Mouse (Mus musculus) heart, postnatal 0 days (tissue): ENCODE measurements at regions not wholly inside any gene's neighbourhood (a gene's known extent, or its start where the extent isn't known, plus 50 kb on each side); places are given as distances from the start of the nearest gene placed in this dataset.

Source experiments
- ATAC-seq: fragments of 200-750 bp; cut with Nextera tagmentation; 2 replicates; pipeline ENCODE4 v1.8.0; 2017; ENCODE audit warnings: low read depth, moderate number of reproducible peaks, moderate library complexity; ENCODE audit not compliant: insufficient read depth
- DNase-seq: peaks from one replicate; pipeline ENCODE4 v3.0.0-alpha.2; 2016; ENCODE audit warnings: low spot score
- H3K27ac ChIP-seq: fragments of 300-500 bp; sonication (generic); 2 replicates; pipeline ENCODE4 v1.5.1; 2014; ENCODE audit warnings: low read depth, mild to moderate bottlenecking
- H3K27me3 ChIP-seq: fragments of 300-500 bp; sonication (generic); 2 replicates; pipeline ENCODE4 v1.6.1; 2014; ENCODE audit warnings: low read length, mixed read lengths; ENCODE audit not compliant: control insufficient read depth, insufficient read depth
- H3K36me3 ChIP-seq: fragments of 300-500 bp; sonication (generic); replicated peaks from 2 replicates; pipeline ENCODE4 v1.6.1; 2014; ENCODE audit warnings: low read length, mixed read lengths; ENCODE audit not compliant: control insufficient read depth, insufficient read depth
- H3K4me1 ChIP-seq: fragments of 300-500 bp; sonication (generic); 2 replicates; pipeline ENCODE4 v1.6.1; 2014; ENCODE audit warnings: antibody characterized with exemption; ENCODE audit not compliant: control insufficient read depth, insufficient read depth
- H3K4me2 ChIP-seq: fragments of 300-500 bp; sonication (generic); 2 replicates; pipeline ENCODE4 v1.6.1; 2014; ENCODE audit warnings: low read depth, mild to moderate bottlenecking, low read length, moderate library complexity
- H3K4me3 ChIP-seq: fragments of 300-500 bp; sonication (generic); 2 replicates; pipeline ENCODE4 v1.5.1; 2014; ENCODE audit warnings: low read depth, low read length
- H3K9ac ChIP-seq: fragments of 300-500 bp; sonication (generic); replicated peaks from 2 replicates; pipeline ENCODE4 v1.6.1; 2014; ENCODE audit warnings: low read depth, low read length, mixed read lengths
- H3K9me3 ChIP-seq: fragments of 300-500 bp; sonication (generic); replicated peaks from 2 replicates; pipeline ENCODE4 v1.6.1; 2016; ENCODE audit warnings: low read length; ENCODE audit not compliant: control insufficient read depth
- CTCF ChIP-seq: IDR thresholded peaks from 2 replicates; pipeline ENCODE4 v1.5.1; 2016; ENCODE audit warnings: antibody characterized with exemption, control low read depth, low read depth
- EP300 ChIP-seq: IDR thresholded peaks from 2 replicates; pipeline ENCODE4 v1.6.1; 2016; ENCODE audit warnings: antibody characterized with exemption, low read depth
- WGBS: fragments of 180-500 bp; shearing (Covaris S2); extraction: QIAGEN DNeasy Blood & Tissue Kit; methylation state at CpG from one replicate; pipeline ENCODE4 v1.1.7; 2014; 5-methylcytosine and 5-hydroxymethylcytosine counted together

DNA sequence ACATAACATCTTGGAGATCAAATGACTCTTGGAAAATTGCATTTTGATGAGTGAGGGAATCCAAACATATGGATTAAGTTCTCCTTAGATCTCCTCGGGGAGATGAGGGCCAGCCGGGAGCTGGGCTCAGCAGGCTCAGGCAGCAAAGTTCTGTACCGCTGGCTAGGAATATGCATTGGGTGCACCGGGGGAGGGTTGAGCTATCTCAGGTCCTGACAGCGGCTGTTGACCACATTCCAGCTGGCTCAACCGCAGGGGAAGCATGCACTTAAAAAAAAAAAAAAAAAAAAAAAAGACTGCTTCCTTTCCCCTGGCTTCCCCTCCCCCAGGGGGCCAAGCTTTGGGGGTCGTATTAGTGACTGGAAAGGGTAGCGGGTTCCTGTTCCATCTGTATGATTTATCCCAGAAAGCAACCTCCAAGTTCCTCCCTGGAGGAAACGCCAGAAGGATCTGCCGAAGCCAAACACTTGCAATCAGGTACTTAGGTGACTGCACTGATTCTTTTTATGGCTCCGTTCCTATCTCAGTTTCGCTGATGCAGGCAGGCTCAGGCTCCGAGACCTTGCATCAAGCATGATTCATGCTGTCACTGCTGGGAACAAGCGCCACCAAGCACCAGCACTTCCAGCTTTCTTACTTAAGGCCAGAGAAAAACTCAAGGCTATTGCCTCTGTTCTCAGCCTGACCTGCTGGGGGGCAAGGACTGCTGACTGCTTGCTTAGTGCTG is 187.7 kb downstream of the Shq1 start:
- TF ChIP-seq CTCF (no peak), EP300 (no peak)
- H3K9ac ChIP-seq: no peak overlapping the region
- ATAC-seq: no peak

DNA sequence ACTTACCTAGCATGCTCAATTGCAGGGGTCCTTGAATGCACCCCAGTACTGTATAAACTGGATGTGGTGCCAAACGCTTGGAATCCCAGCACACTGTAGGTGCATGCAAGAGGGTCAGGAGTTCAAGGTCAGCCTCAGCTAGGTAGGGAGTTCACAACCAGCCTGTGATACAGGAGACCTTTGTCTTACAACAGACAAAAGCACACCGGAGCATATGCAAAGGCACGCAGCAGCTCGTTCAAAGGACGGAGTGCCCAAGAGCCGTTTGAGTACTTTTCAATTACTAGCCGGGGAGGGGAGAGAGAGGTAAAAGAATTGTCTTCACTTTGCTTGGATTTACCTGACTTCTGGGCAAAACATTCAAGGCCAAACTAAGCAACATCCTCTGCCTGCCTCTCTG is 188.4 kb downstream of the Shq1 start:
- Histone ChIP-seq H3K4me2 (peak overlapping the region; percentile 52), H3K4me3 (no peak overlapping the region), H3K27me3 (0 out of 2 replicates have a peak, but pooled peaks cover 6% of the 10 kb centered on the region), H3K9ac (no peak overlapping the region), H3K27ac (no peak overlapping the region), H3K9me3 (peaks cover 12% of the 10 kb centered on the region), H3K4me1 (peaks cover 17% of the 10 kb centered on the region), H3K36me3 (no peaks in the 10 kb centered on the region)
- ATAC-seq (no peak), DNase-seq (no peak)
- WGBS: 44% methylated on average over 7 of the region's 7 CpGs
- TF ChIP-seq CTCF (no peak), EP300 (no peak)

More for the DNA sequence above, 187.7 kb downstream of the Shq1 start:
- Histone ChIP-seq H3K27me3 (0 out of 2 replicates have a peak, but pooled peaks cover 6% of the 10 kb centered on the region), H3K36me3 (no peaks in the 10 kb centered on the region), H3K9me3 (peaks cover 12% of the 10 kb centered on the region), H3K4me1 (peaks cover 17% of the 10 kb centered on the region), H3K4me2 (peak overlapping the region; percentile 52), H3K27ac (no peak overlapping the region), H3K4me3 (no peak overlapping the region)
- 4% methylated on average over 14 of the region's 14 CpGs for WGBS
- peak; percentile 46 for DNase-seq

DNA sequence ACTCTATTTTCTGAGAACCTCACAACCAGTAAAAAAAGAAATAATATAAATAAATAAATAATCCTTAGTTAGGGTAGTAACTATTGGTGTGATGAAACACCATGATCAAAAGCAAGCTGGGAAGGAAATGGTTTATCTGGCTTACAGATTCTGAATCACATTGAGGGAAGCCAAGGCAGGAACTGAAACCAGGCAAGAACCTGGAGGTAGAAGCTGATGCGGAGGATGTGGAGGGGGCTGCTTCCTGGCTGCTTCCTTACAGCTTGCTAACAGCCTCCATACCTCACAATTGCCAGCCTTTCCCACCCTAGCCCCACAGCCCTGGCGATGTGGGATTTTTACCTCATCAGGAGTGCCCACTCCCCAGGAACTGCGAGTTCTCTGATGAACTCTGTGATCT is 190.4 kb downstream of the Shq1 start:
- Histone ChIP-seq H3K36me3 (no peaks in the 10 kb centered on the region), H3K4me1 (peaks cover 17% of the 10 kb centered on the region), H3K27me3 (0 out of 2 replicates have a peak, but pooled peaks cover 6% of the 10 kb centered on the region), H3K4me2 (no peak overlapping the region), H3K4me3 (no peak overlapping the region), H3K9me3 (peaks cover 8% of the 10 kb centered on the region), H3K27ac (no peak overlapping the region), H3K9ac (no peak overlapping the region)
- ATAC-seq (no peak), DNase-seq (no peak)
- no peak for TF ChIP-seq EP300
- TF ChIP-seq CTCF: no peak
- 76% methylated on average over 3 of the region's 3 CpGs for WGBS

DNA sequence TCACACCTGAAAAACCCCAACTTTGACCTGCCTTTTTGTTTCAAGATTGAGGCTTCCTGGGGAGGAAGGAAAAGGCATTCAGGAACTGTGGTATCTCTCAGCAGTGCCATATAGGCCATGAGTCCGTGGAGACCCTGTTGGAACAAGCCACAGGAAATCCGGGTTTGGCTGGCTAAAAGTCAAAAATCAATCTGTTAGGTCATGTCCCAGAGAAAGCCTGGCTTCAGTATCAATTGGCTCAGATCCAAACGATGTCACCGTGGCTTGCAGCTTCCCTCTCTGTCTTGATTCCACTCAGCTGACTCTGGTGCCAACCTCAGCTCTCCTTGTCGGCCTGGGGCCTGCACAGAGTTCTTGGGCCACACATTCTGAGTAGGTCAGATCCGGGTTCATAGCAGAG is 191.1 kb downstream of the Shq1 start:
- WGBS: 14% methylated on average over 6 of the region's 6 CpGs
- H3K4me1 ChIP-seq: peaks cover 17% of the 10 kb centered on the region
- no peaks in the 10 kb centered on the region for H3K36me3 ChIP-seq
- no peak overlapping the region for H3K4me2 ChIP-seq
- H3K27ac ChIP-seq: no peak overlapping the region
- TF ChIP-seq CTCF (no peak), EP300 (no peak)
- H3K9ac ChIP-seq: no peak overlapping the region
- no peak overlapping the region for H3K4me3 ChIP-seq
- ATAC-seq (peak; percentile 28; the same call in 1 of the 2 replicates), DNase-seq (peak; percentile 28)
- H3K9me3 ChIP-seq: peaks cover 2% of the 10 kb centered on the region; the same call in 1 of the 2 replicates
- H3K27me3 ChIP-seq: 0 out of 2 replicates have a peak, but pooled peaks cover 5% of the 10 kb centered on the region

DNA sequence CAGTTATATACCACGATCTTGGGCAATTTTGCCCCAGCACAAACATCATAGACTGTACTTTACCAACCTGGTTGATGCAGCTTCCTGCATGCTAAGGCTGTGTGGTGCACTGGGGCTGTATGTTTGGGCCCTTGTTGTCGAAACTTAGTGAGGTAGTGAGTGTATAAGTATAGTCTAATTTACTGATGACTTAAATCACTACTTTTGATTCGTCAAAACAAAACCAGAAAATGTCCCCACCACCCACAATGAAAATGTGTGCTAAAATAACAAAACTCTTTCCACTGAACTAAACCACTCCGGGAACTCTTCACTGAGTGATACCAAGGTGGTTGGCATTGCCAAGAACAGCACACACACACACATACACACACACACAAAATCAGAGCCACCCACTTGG is 191.5 kb downstream of the Shq1 start:
- Histone ChIP-seq H3K9me3 (no peaks in the 10 kb centered on the region), H3K36me3 (no peaks in the 10 kb centered on the region), H3K27me3 (0 out of 2 replicates have a peak, but pooled peaks cover under 1% of the 10 kb centered on the region), H3K4me1 (peaks cover 17% of the 10 kb centered on the region), H3K27ac (no peak overlapping the region), H3K4me3 (no peak overlapping the region), H3K9ac (no peak overlapping the region), H3K4me2 (no peak overlapping the region)
- DNase-seq: no peak
- TF ChIP-seq CTCF (no peak), EP300 (no peak)
- WGBS: 65% methylated on average over 4 of the region's 4 CpGs
- ATAC-seq: no peak
